Mouse (Mus musculus) stomach, postnatal 0 days (tissue): ENCODE data around the gene Myo18b. TPM values are rescaled to one million over a fixed set of nuclear protein-coding genes. Genes with fewer than 3 reads are reported as not detected.

Source experiments
- ATAC-seq: fragments of 200-750 bp; cut with Nextera tagmentation; 2 replicates; pipeline ENCODE4 v1.8.0; 2017; ENCODE audit not compliant: low FRiP score, low TSS enrichment
- DNase-seq: peaks from one replicate; pipeline ENCODE4 v3.0.0-alpha.2; 2016; ENCODE audit warnings: low spot score
- H3K27ac ChIP-seq: fragments of 300-500 bp; sonication (generic); replicated peaks from 2 replicates; pipeline ENCODE4 v1.5.1; 2014; ENCODE audit warnings: mild to moderate bottlenecking, control low read depth
- H3K27me3 ChIP-seq: fragments of 300-500 bp; sonication (generic); 2 replicates; pipeline ENCODE4 v1.6.1; 2014; ENCODE audit warnings: low read length; ENCODE audit not compliant: control insufficient read depth, insufficient read depth
- H3K36me3 ChIP-seq: fragments of 300-500 bp; sonication (generic); 2 replicates; pipeline ENCODE4 v1.6.1; 2014; ENCODE audit warnings: low read length, mixed read lengths; ENCODE audit not compliant: control insufficient read depth, insufficient read depth
- H3K4me1 ChIP-seq: fragments of 300-500 bp; sonication (generic); replicated peaks from 2 replicates; pipeline ENCODE4 v1.6.1; 2014; ENCODE audit warnings: antibody characterized with exemption; ENCODE audit not compliant: control insufficient read depth, insufficient read depth
- H3K4me2 ChIP-seq: fragments of 300-500 bp; sonication (generic); replicated peaks from 2 replicates; pipeline ENCODE4 v1.6.1; 2014; ENCODE audit warnings: low read depth, mild to moderate bottlenecking, control low read depth, moderate library complexity
- H3K4me3 ChIP-seq: fragments of 300-500 bp; sonication (generic); 2 replicates; pipeline ENCODE4 v1.5.1; 2014; ENCODE audit warnings: low read depth, low read length, control low read depth
- H3K9ac ChIP-seq: fragments of 300-500 bp; sonication (generic); 2 replicates; pipeline ENCODE4 v1.6.1; 2014; ENCODE audit warnings: mild to moderate bottlenecking, low read length, control low read depth, mixed read lengths
- H3K9me3 ChIP-seq: fragments of 300-500 bp; sonication (generic); 2 replicates; pipeline ENCODE4 v1.6.1; 2016; ENCODE audit warnings: low read length; ENCODE audit not compliant: control insufficient read depth
- CTCF ChIP-seq: IDR thresholded peaks from 2 replicates; pipeline ENCODE4 v1.5.1; 2016; ENCODE audit warnings: antibody characterized with exemption, low read depth, mild to moderate bottlenecking, moderate library complexity
- EP300 ChIP-seq: optimal IDR thresholded peaks from 2 replicates; pipeline ENCODE3; 2016; ENCODE audit warnings: antibody characterized with exemption
- WGBS: fragments of 180-500 bp; shearing (Covaris S2); extraction: QIAGEN DNeasy Blood & Tissue Kit; methylation state at CpG from one replicate; pipeline ENCODE4 v1.1.7; 2014; 5-methylcytosine and 5-hydroxymethylcytosine counted together
- polyA plus RNA-seq: library from polyadenylated mRNA; unstranded; fragments of >200 nt; fragmentation: Nextera tagmentation; extraction: Ambion mirVana; gene quantifications from 2 replicates; pipeline ENCODE4 v1.2.1, GENCODE M21; 2015

The Myo18b gene
- polyA plus RNA-seq, 1 experiment from 2014 or later = 0.17 TPM

DNA sequence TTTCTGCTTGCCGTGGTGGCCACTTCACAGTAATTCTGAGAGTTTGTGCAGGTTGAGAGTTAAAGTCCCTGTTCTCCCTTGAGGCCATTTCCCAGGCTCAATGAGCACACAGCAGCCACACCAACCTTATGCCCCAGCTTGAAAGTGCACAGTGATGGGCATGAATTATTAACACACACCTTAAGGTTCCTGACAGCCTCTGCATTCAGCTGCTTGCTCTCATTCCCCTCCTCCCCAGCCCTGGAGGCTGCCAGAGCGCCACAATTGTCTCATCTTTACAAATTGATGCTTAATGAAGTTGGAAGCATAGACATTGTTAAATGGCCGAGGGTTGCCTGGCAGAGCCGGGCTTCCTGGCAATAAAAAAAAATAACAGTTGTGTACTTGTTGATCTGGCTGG, 218.0 kb downstream of the Myo18b start:
- H3K27ac ChIP-seq = no peak overlapping the region
- H3K36me3 ChIP-seq = no peaks in the 10 kb centered on the region
- WGBS = 65% methylated on average over 4 of the region's 4 CpGs

DNA sequence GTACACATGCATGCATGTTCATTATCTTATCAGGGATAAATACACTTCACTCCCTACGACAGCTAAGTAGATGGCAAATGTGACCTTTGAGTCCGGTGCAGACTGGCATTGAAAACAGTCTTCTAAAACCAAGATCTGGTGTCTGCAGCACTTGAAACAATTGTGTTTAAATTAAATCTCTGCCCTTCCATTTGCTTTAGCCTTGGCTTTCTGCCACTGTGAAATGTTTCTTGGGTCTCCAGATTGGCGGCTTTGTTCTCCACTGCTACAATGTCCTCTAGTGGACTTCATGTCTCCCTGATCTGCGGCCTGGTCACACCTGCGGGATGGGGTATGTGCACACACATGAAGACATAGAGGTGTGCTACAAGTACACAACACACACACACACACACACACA, 221.4 kb downstream of the Myo18b start:
- Histone ChIP-seq H3K36me3 (no peaks in the 10 kb centered on the region), H3K27ac (no peak overlapping the region), H3K27me3 (no peaks in the 10 kb centered on the region), H3K4me3 (no peak overlapping the region), H3K9me3 (no peaks in the 10 kb centered on the region), H3K9ac (no peak overlapping the region), H3K4me1 (no peaks in the 10 kb centered on the region), H3K4me2 (no peak overlapping the region)
- 50% methylated on average over 5 of the region's 5 CpGs for WGBS
- DNase-seq (no peak), ATAC-seq (no peak)
- TF ChIP-seq EP300 (no peak), CTCF (no peak)

More for the DNA sequence above, 218.0 kb downstream of the Myo18b start:
- H3K4me2 ChIP-seq = no peak overlapping the region
- H3K4me3 ChIP-seq = no peak overlapping the region
- DNase-seq (no peak), ATAC-seq (no peak)
- H3K9ac ChIP-seq = no peak overlapping the region
- no peaks in the 10 kb centered on the region for H3K4me1 ChIP-seq
- TF ChIP-seq CTCF = no peak
- no peak for TF ChIP-seq EP300
- H3K9me3 ChIP-seq = 0 out of 2 replicates have a peak, but pooled peaks cover 2% of the 10 kb centered on the region
- no peaks in the 10 kb centered on the region for H3K27me3 ChIP-seq

GRCm38 (mm10) chr5:112672457-112672856, 223.7 kb downstream of the Myo18b start:
- no peak for TF ChIP-seq EP300
- no peak for TF ChIP-seq CTCF

GRCm38 (mm10) chr5:112671961-112672360, 224.2 kb downstream of the Myo18b start:
- Histone ChIP-seq H3K36me3 (no peaks in the 10 kb centered on the region), H3K27me3 (no peaks in the 10 kb centered on the region), H3K9me3 (no peaks in the 10 kb centered on the region), H3K4me3 (no peak overlapping the region), H3K9ac (no peak overlapping the region), H3K4me1 (no peaks in the 10 kb centered on the region), H3K4me2 (no peak overlapping the region), H3K27ac (no peak overlapping the region)
- peak; percentile 84 for ATAC-seq
- peak; percentile 50 for DNase-seq
- TF ChIP-seq CTCF (no peak), EP300 (no peak)
- WGBS = 29% methylated on average over 2 of the region's 2 CpGs

More at GRCm38 (mm10) chr5:112672457-112672856, 223.7 kb downstream of the Myo18b start:
- no peaks in the 10 kb centered on the region for H3K4me1 ChIP-seq
- 41% methylated on average over 7 of the region's 7 CpGs for WGBS
- ATAC-seq (no peak), DNase-seq (no peak)
- no peaks in the 10 kb centered on the region for H3K9me3 ChIP-seq
- H3K9ac ChIP-seq = no peak overlapping the region
- no peaks in the 10 kb centered on the region for H3K36me3 ChIP-seq
- no peak overlapping the region for H3K4me3 ChIP-seq
- H3K27ac ChIP-seq = no peak overlapping the region
- no peaks in the 10 kb centered on the region for H3K27me3 ChIP-seq
- no peak overlapping the region for H3K4me2 ChIP-seq

- Histone ChIP-seq H3K4me3 (no peak overlapping the region), H3K4me2 (no peak overlapping the region), H3K9me3 (no peaks in the 10 kb centered on the region), H3K9ac (no peak overlapping the region), H3K27me3 (no peaks in the 10 kb centered on the region), H3K36me3 (no peaks in the 10 kb centered on the region), H3K4me1 (no peaks in the 10 kb centered on the region), H3K27ac (no peak overlapping the region)
- TF ChIP-seq CTCF = no peak
- TF ChIP-seq EP300 = no peak
- no peak for ATAC-seq
- no peak for DNase-seq
- 47% methylated on average over 8 of the region's 8 CpGs for WGBS
These were observed 229.0 kb downstream of the Myo18b start for GRCm38 (mm10) chr5:112667153-112667552.

DNA sequence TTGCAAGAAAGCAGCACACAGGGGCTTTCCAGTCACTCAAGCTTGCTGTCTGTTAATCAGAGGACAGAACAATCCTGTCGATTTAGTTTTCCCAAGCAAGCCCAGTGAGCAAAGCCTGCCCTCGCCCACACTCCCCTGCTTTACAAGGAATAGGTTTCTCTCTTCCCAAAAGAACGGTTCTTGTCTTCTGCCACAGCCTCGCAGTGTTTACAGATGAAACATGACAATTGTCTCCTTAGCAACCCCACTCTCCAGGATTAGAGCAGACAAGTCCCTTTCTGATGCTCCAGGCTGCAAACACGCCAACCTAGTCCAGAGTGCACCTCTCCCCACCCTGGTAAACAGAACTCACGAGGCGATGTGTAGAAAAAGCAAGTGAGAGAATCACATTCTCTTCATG, 230.5 kb downstream of the Myo18b start:
- H3K9me3 ChIP-seq = no peaks in the 10 kb centered on the region
- no peak overlapping the region for H3K9ac ChIP-seq
- H3K4me3 ChIP-seq = no peak overlapping the region
- WGBS = 41% methylated on average over 7 of the region's 7 CpGs
- TF ChIP-seq EP300 (no peak), CTCF (no peak)
- H3K27me3 ChIP-seq = no peaks in the 10 kb centered on the region
- no peaks in the 10 kb centered on the region for H3K36me3 ChIP-seq
- H3K4me2 ChIP-seq = no peak overlapping the region
- H3K27ac ChIP-seq = no peak overlapping the region
- ATAC-seq (no peak), DNase-seq (no peak)
- no peaks in the 10 kb centered on the region for H3K4me1 ChIP-seq
